Mouse (Mus musculus): ENCODE measurements around the gene Slc35d2. TPM values are rescaled to one million over a fixed set of nuclear protein-coding genes. Genes with fewer than 3 reads are reported as not detected.

Gene Slc35d2
- polyA plus RNA-seq, 1 experiment from 2014 or later: 8.0 TPM

GRCm38 (mm10) chr13:64081012-64081919, 47.9 kb downstream of the Slc35d2 start:
- Histone ChIP-seq H3K27ac (ENCODE audit: low read length) (no peak overlapping the region), H3K4me2 (replicated peaks; ENCODE audit: low read depth, low read length) (no peak overlapping the region), H3K27me3 (replicated peaks; ENCODE audit: insufficient read depth, low read length) (no peaks in the 10 kb centered on the region), H3K4me1 (ENCODE audit: insufficient read depth, low read depth, low read length) (no peaks in the 10 kb centered on the region), H3K9ac (replicated peaks; ENCODE audit: low read depth) (no peak overlapping the region), H3K4me3 (ENCODE audit: low read depth, low read length) (no peak overlapping the region), H3K9me3 (ENCODE audit: low read length) (no peaks in the 10 kb centered on the region), H3K36me3 (ENCODE audit: insufficient read depth, low read length) (no peaks in the 10 kb centered on the region)
- 32% methylated on average over 16 of the region's 16 CpGs for WGBS
- DNase-seq (ENCODE audit: low spot score) (no peak), ATAC-seq (no peak)
- TF ChIP-seq CTCF (IDR thresholded peaks at IDR 0.05) (no peak), EP300 (IDR thresholded peaks at IDR 0.05) (no peak)

GRCm38 (mm10) chr13:64077591-64077990, 51.6 kb downstream of the Slc35d2 start:
- TF ChIP-seq CTCF (IDR thresholded peaks at IDR 0.05) (no peak), EP300 (IDR thresholded peaks at IDR 0.05) (no peak)
- 81% methylated on average over 5 of the region's 5 CpGs for WGBS

GRCm38 (mm10) chr13:64076074-64076473, 53.1 kb downstream of the Slc35d2 start:
- no peaks in the 10 kb centered on the region for H3K4me1 ChIP-seq (ENCODE audit: insufficient read depth, low read depth, low read length)
- no peak overlapping the region for H3K4me2 ChIP-seq (replicated peaks; ENCODE audit: low read depth, low read length)
- TF ChIP-seq CTCF (IDR thresholded peaks at IDR 0.05): no peak
- TF ChIP-seq EP300 (IDR thresholded peaks at IDR 0.05): no peak
- no peak overlapping the region for H3K4me3 ChIP-seq (ENCODE audit: low read depth, low read length)
- no peaks in the 10 kb centered on the region for H3K27me3 ChIP-seq (replicated peaks; ENCODE audit: insufficient read depth, low read length)
- DNase-seq (ENCODE audit: low spot score): no peak
- H3K9me3 ChIP-seq (ENCODE audit: low read length): no peaks in the 10 kb centered on the region
- H3K27ac ChIP-seq (ENCODE audit: low read length): no peak overlapping the region
- no peak for ATAC-seq
- 85% methylated on average over 4 of the region's 4 CpGs for WGBS
- H3K9ac ChIP-seq (replicated peaks; ENCODE audit: low read depth): no peak overlapping the region
- no peaks in the 10 kb centered on the region for H3K36me3 ChIP-seq (ENCODE audit: insufficient read depth, low read length)

More at GRCm38 (mm10) chr13:64077591-64077990, 51.6 kb downstream of the Slc35d2 start:
- H3K27ac ChIP-seq (ENCODE audit: low read length): no peak overlapping the region
- no peak overlapping the region for H3K4me3 ChIP-seq (ENCODE audit: low read depth, low read length)
- no peaks in the 10 kb centered on the region for H3K4me1 ChIP-seq (ENCODE audit: insufficient read depth, low read depth, low read length)
- no peak overlapping the region for H3K9ac ChIP-seq (replicated peaks; ENCODE audit: low read depth)
- no peaks in the 10 kb centered on the region for H3K9me3 ChIP-seq (ENCODE audit: low read length)
- H3K36me3 ChIP-seq (ENCODE audit: insufficient read depth, low read length): no peaks in the 10 kb centered on the region
- H3K4me2 ChIP-seq (replicated peaks; ENCODE audit: low read depth, low read length): no peak overlapping the region
- DNase-seq (ENCODE audit: low spot score) (no peak), ATAC-seq (no peak)
- H3K27me3 ChIP-seq (replicated peaks; ENCODE audit: insufficient read depth, low read length): no peaks in the 10 kb centered on the region

- WGBS: 17% methylated on average over 3 of the region's 3 CpGs
- H3K4me2 ChIP-seq (replicated peaks; ENCODE audit: low read depth, low read length): no peak overlapping the region
- H3K4me3 ChIP-seq (ENCODE audit: low read depth, low read length): no peak overlapping the region
- H3K36me3 ChIP-seq (ENCODE audit: insufficient read depth, low read length): no peaks in the 10 kb centered on the region
- no peak for DNase-seq (ENCODE audit: low spot score)
- no peak overlapping the region for H3K9ac ChIP-seq (replicated peaks; ENCODE audit: low read depth)
- no peaks in the 10 kb centered on the region for H3K9me3 ChIP-seq (ENCODE audit: low read length)
- no peak for TF ChIP-seq EP300 (IDR thresholded peaks at IDR 0.05)
- TF ChIP-seq CTCF (IDR thresholded peaks at IDR 0.05): no peak
- H3K27ac ChIP-seq (ENCODE audit: low read length): no peak overlapping the region
- H3K4me1 ChIP-seq (ENCODE audit: insufficient read depth, low read depth, low read length): no peaks in the 10 kb centered on the region
- ATAC-seq: no peak
- H3K27me3 ChIP-seq (replicated peaks; ENCODE audit: insufficient read depth, low read length): no peaks in the 10 kb centered on the region
Observed at GRCm38 (mm10) chr13:64066653-64067052, 62.5 kb downstream of the Slc35d2 start.

- Histone ChIP-seq H3K9me3 (ENCODE audit: low read length) (no peaks in the 10 kb centered on the region), H3K9ac (replicated peaks; ENCODE audit: low read depth) (no peak overlapping the region), H3K4me1 (ENCODE audit: insufficient read depth, low read depth, low read length) (no peaks in the 10 kb centered on the region), H3K4me3 (ENCODE audit: low read depth, low read length) (no peak overlapping the region), H3K27me3 (replicated peaks; ENCODE audit: insufficient read depth, low read length) (no peaks in the 10 kb centered on the region), H3K36me3 (ENCODE audit: insufficient read depth, low read length) (no peaks in the 10 kb centered on the region), H3K27ac (ENCODE audit: low read length) (no peak overlapping the region), H3K4me2 (replicated peaks; ENCODE audit: low read depth, low read length) (no peak overlapping the region)
- TF ChIP-seq CTCF (IDR thresholded peaks at IDR 0.05): no peak
- no peak for TF ChIP-seq EP300 (IDR thresholded peaks at IDR 0.05)
- ATAC-seq (no peak), DNase-seq (ENCODE audit: low spot score) (no peak)
Observed at GRCm38 (mm10) chr13:64064276-64064675, 64.9 kb downstream of the Slc35d2 start.

- 76% methylated on average over 5 of the region's 5 CpGs for WGBS
- no peaks in the 10 kb centered on the region for H3K9me3 ChIP-seq (ENCODE audit: low read length)
- H3K4me2 ChIP-seq (replicated peaks; ENCODE audit: low read depth, low read length): no peak overlapping the region
- no peak overlapping the region for H3K9ac ChIP-seq (replicated peaks; ENCODE audit: low read depth)
- H3K4me3 ChIP-seq (ENCODE audit: low read depth, low read length): no peak overlapping the region
- ATAC-seq: no peak
- TF ChIP-seq CTCF (IDR thresholded peaks at IDR 0.05): no peak
- H3K4me1 ChIP-seq (ENCODE audit: insufficient read depth, low read depth, low read length): no peaks in the 10 kb centered on the region
- no peak overlapping the region for H3K27ac ChIP-seq (ENCODE audit: low read length)
- no peaks in the 10 kb centered on the region for H3K36me3 ChIP-seq (ENCODE audit: insufficient read depth, low read length)
- no peak for DNase-seq (ENCODE audit: low spot score)
- no peaks in the 10 kb centered on the region for H3K27me3 ChIP-seq (replicated peaks; ENCODE audit: insufficient read depth, low read length)
Observed at GRCm38 (mm10) chr13:64060935-64061506, 68.1 kb downstream of the Slc35d2 start.
